Mouse (Mus musculus): ENCODE data around the gene B4galt3.

The B4galt3 gene

GRCm38 (mm10) chr1:171271622-171272021 is 1.5 kb downstream of the B4galt3 start:
- no peak for TF ChIP-seq GATA4 (IDR thresholded peaks at IDR 0.05; ENCODE audit: insufficient replicate concordance, low read length)

- no peak for TF ChIP-seq GATA4 (IDR thresholded peaks at IDR 0.05; ENCODE audit: insufficient replicate concordance, low read length)
Observed at GRCm38 (mm10) chr1:171272086-171272485, 2.0 kb downstream of the B4galt3 start.

- TF ChIP-seq GATA4 (IDR thresholded peaks at IDR 0.05; ENCODE audit: insufficient replicate concordance, low read length) = no peak
Observed at GRCm38 (mm10) chr1:171274171-171274570, 4.0 kb downstream of the B4galt3 start.

GRCm38 (mm10) chr1:171275144-171275734 is 5.1 kb downstream of the B4galt3 start:
- no peak for TF ChIP-seq GATA4 (IDR thresholded peaks at IDR 0.05; ENCODE audit: insufficient replicate concordance, low read length)

- no peak for TF ChIP-seq GATA4 (IDR thresholded peaks at IDR 0.05; ENCODE audit: insufficient replicate concordance, low read length)
Observed at GRCm38 (mm10) chr1:171276110-171276748, 6.1 kb downstream of the B4galt3 start.

GRCm38 (mm10) chr1:171277736-171278135 is 7.6 kb downstream of the B4galt3 start:
- TF ChIP-seq GATA4 (IDR thresholded peaks at IDR 0.05; ENCODE audit: insufficient replicate concordance, low read length) = no peak

- TF ChIP-seq GATA4 (IDR thresholded peaks at IDR 0.05; ENCODE audit: insufficient replicate concordance, low read length) = no peak
Observed at GRCm38 (mm10) chr1:171278436-171278835, 8.3 kb downstream of the B4galt3 start.

- TF ChIP-seq GATA4 (IDR thresholded peaks at IDR 0.05; ENCODE audit: insufficient replicate concordance, low read length) = no peak
Observed at GRCm38 (mm10) chr1:171279012-171279705, 9.0 kb downstream of the B4galt3 start.

GRCm38 (mm10) chr1:171279721-171280120 is 9.6 kb downstream of the B4galt3 start:
- TF ChIP-seq GATA4 (IDR thresholded peaks at IDR 0.05; ENCODE audit: insufficient replicate concordance, low read length) = no peak

GRCm38 (mm10) chr1:171280250-171280915 is 10.3 kb downstream of the B4galt3 start:
- no peak for TF ChIP-seq GATA4 (IDR thresholded peaks at IDR 0.05; ENCODE audit: insufficient replicate concordance, low read length)

GRCm38 (mm10) chr1:171280916-171281527 is 10.9 kb downstream of the B4galt3 start, which contains the start of gene Ppox:
Gene Ppox (minus strand): TSS chr1:171281186.
- no peak for TF ChIP-seq GATA4 (IDR thresholded peaks at IDR 0.05; ENCODE audit: insufficient replicate concordance, low read length)

GRCm38 (mm10) chr1:171281528-171281923 is 11.4 kb downstream of the B4galt3 start:
- no peak for TF ChIP-seq GATA4 (IDR thresholded peaks at IDR 0.05; ENCODE audit: insufficient replicate concordance, low read length)

GRCm38 (mm10) chr1:171282086-171282805 is 12.1 kb downstream of the B4galt3 start:
- no peak for TF ChIP-seq GATA4 (IDR thresholded peaks at IDR 0.05; ENCODE audit: insufficient replicate concordance, low read length)
